In the genomic region with DNA sequence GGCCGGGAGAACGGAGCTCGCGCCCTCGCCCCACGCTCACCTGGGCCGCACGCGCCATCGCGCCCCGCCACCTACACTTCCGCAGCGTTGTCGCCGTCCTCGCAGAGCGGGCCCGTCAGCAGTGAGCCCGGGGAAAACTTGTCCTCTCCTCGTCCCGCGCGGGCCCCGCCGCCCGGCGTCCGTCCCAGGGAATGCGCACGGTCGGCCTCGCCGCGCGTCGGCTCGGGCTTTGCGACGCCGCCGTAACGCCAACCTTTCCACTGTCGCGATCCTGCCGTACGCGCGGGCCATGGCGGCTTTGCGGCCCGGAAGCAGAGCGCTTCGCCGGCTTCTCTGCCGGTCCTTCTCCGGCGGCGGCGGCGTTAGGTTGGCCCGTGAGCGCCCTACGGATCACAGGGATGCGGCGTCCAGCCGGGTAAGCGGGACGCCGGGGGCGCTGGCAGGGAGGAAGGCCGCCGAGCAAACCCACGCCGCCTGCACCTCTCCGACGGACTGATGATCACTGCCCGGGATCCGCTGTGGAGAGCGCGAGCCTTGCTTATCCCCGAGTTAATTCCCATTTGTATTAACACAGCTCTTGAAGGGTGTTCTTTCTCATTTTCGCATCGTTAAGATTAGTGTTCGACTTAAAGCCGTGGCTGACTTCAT, we compare ENCODE assay signal across 8 mouse cellular contexts. TPM values are rescaled to one million over a fixed set of nuclear protein-coding genes. Genes with fewer than 3 reads are reported as not detected.
A peak's percentile ranks its signal among the peaks of the same experiment; 100 is the strongest.
DNase-seq lines count a peak whose midpoint lies in the region; ATAC-seq and TF ChIP-seq lines count a peak whose summit lies in the region.

A gene (minus strand): TSS at position 254 of the 648 bp plus-strand sequence.
A gene (plus strand): TSS at position 258 of the 648 bp plus-strand sequence.

- TF ChIP-seq POLR2A in small intestine, adult 2 months (IDR thresholded peaks at IDR 0.05; ENCODE audit: low read depth, low read length), result peak; percentile 83

- peak within 1 kb of the TSS; percentile 97 for H3K9ac ChIP-seq in embryonic facial prominence, embryonic 11.5 days (replicated peaks; ENCODE audit: low read length)
- peak within 1 kb of the TSS; percentile 97 for H3K9ac ChIP-seq in intestine, postnatal 0 days (ENCODE audit: low read depth, low read length)
- peak within 1 kb of the TSS; percentile 93 for H3K9ac ChIP-seq in limb, embryonic 11.5 days (ENCODE audit: low read length)
- peak within 1 kb of the TSS; percentile 99 for H3K9ac ChIP-seq in midbrain, embryonic 13.5 days (replicated peaks)

- H3K36me3 ChIP-seq in embryonic facial prominence, embryonic 11.5 days (replicated peaks; ENCODE audit: control insufficient read depth, insufficient read depth, low read depth, low read length), result peaks cover 3% of the 10 kb centered on the region
- H3K36me3 ChIP-seq in intestine, postnatal 0 days (ENCODE audit: control insufficient read depth, insufficient read depth), result peaks cover 30% of the 10 kb centered on the region
- peaks cover 17% of the 10 kb centered on the region for H3K36me3 ChIP-seq in limb, embryonic 11.5 days (ENCODE audit: control insufficient read depth, insufficient read depth, low read length)
- peaks cover 39% of the 10 kb centered on the region for H3K36me3 ChIP-seq in midbrain, embryonic 13.5 days
- peaks cover 18% of the 10 kb centered on the region for H3K36me3 ChIP-seq in small intestine, adult 2 months (ENCODE audit: control insufficient read depth, insufficient read depth, low read length)

- H3K27ac ChIP-seq in embryonic facial prominence, embryonic 11.5 days (replicated peaks; ENCODE audit: low read depth, low read length), result peak within 1 kb of the TSS; percentile 75
- H3K27ac ChIP-seq in intestine, postnatal 0 days (ENCODE audit: low read depth, low read length), result peak within 1 kb of the TSS; percentile 69
- peak within 1 kb of the TSS; percentile 65 for H3K27ac ChIP-seq in limb, embryonic 11.5 days (replicated peaks; ENCODE audit: low read depth, low read length)
- peak within 1 kb of the TSS; percentile 83 for H3K27ac ChIP-seq in midbrain, embryonic 13.5 days
- peak within 1 kb of the TSS; percentile 27; the same call in 1 of the 2 replicates for H3K27ac ChIP-seq in small intestine, adult 2 months (ENCODE audit: insufficient read depth, low read depth, low read length)

- peak; percentile 61 for TF ChIP-seq CTCF in intestine, postnatal 0 days (IDR thresholded peaks at IDR 0.05; ENCODE audit: low read depth)
- no peak for TF ChIP-seq CTCF in small intestine, adult 2 months (IDR thresholded peaks at IDR 0.05; ENCODE audit: extremely low read depth, insufficient read length, insufficient replicate concordance, low read depth, low read length)

- H3K4me1 ChIP-seq in embryonic facial prominence, embryonic 11.5 days (ENCODE audit: control insufficient read depth, insufficient read depth, low read length), result no peaks in the 10 kb centered on the region
- peaks cover 6% of the 10 kb centered on the region; the same call in 1 of the 2 replicates for H3K4me1 ChIP-seq in intestine, postnatal 0 days (replicated peaks; ENCODE audit: control insufficient read depth, insufficient read depth, low read length)
- H3K4me1 ChIP-seq in limb, embryonic 11.5 days (ENCODE audit: control insufficient read depth, insufficient read depth, low read length), result peaks cover 7% of the 10 kb centered on the region
- peaks cover 28% of the 10 kb centered on the region for H3K4me1 ChIP-seq in midbrain, embryonic 13.5 days (replicated peaks)
- H3K4me1 ChIP-seq in small intestine, adult 2 months (ENCODE audit: control insufficient read depth, insufficient read depth, insufficient read length, low read length), result peaks cover 6% of the 10 kb centered on the region; the same call in 1 of the 2 replicates

- peak; percentile 89 for DNase-seq in 3134 (ENCODE audit: extremely low read depth, insufficient read length, low spot score)
- DNase-seq in adrenal gland, postnatal 25 days, result peak; percentile 90
- peak; percentile 94 for DNase-seq in embryonic facial prominence, embryonic 11.5 days (ENCODE audit: low spot score)
- DNase-seq in limb, embryonic 11.5 days (ENCODE audit: low spot score), result peak; percentile 92

- H3K4me3 ChIP-seq in embryonic facial prominence, embryonic 11.5 days (ENCODE audit: low read depth, low read length), result peak within 1 kb of the TSS; percentile 99
- H3K4me3 ChIP-seq in intestine, postnatal 0 days (ENCODE audit: low read depth, low read length), result peak within 1 kb of the TSS; percentile 95
- peak within 1 kb of the TSS; percentile 99 for H3K4me3 ChIP-seq in limb, embryonic 11.5 days (ENCODE audit: low read depth, low read length)
- peak within 1 kb of the TSS; percentile 99 for H3K4me3 ChIP-seq in midbrain, embryonic 13.5 days (replicated peaks)
- H3K4me3 ChIP-seq in small intestine, adult 2 months (ENCODE audit: low read depth, low read length), result peak within 1 kb of the TSS; percentile 90

- WGBS in embryonic facial prominence, embryonic 11.5 days, result under 1% methylated on average over 74 of the region's 86 CpGs
- WGBS in intestine, postnatal 0 days, result under 1% methylated on average over 78 of the region's 86 CpGs
- under 1% methylated on average over 56 of the region's 86 CpGs for WGBS in limb, embryonic 11.5 days
- WGBS in midbrain, embryonic 13.5 days, result under 1% methylated on average over 78 of the region's 86 CpGs
- under 1% methylated on average over 86 of the region's 86 CpGs for WGBS in small intestine, adult 2 months

- H3K9me3 ChIP-seq in embryonic facial prominence, embryonic 11.5 days (replicated peaks; ENCODE audit: control insufficient read depth, low read length), result no peaks in the 10 kb centered on the region
- H3K9me3 ChIP-seq in intestine, postnatal 0 days (ENCODE audit: control insufficient read depth), result no peaks in the 10 kb centered on the region
- no peaks in the 10 kb centered on the region for H3K9me3 ChIP-seq in limb, embryonic 11.5 days (ENCODE audit: control insufficient read depth, low read length)
- no peaks in the 10 kb centered on the region for H3K9me3 ChIP-seq in midbrain, embryonic 13.5 days

- ATAC-seq in embryonic facial prominence, embryonic 11.5 days (replicated peaks; ENCODE audit: insufficient number of reproducible peaks, low FRiP score, low TSS enrichment, low read depth), result peak; percentile 88
- ATAC-seq in granulocyte monocyte progenitor cell, adult 5-6 weeks (replicated peaks; ENCODE audit: poor library complexity, severe bottlenecking), result peak; percentile 97
- peak; percentile 94 for ATAC-seq in intestine, postnatal 0 days
- peak; percentile 91 for ATAC-seq in limb, embryonic 11.5 days (ENCODE audit: insufficient number of reproducible peaks, low FRiP score, low TSS enrichment, low read depth)
- ATAC-seq in midbrain, embryonic 13.5 days, result peak; percentile 97

- H3K4me2 ChIP-seq in embryonic facial prominence, embryonic 11.5 days (ENCODE audit: low read depth, low read length), result peak within 1 kb of the TSS; percentile 71
- peak within 1 kb of the TSS; percentile 80 for H3K4me2 ChIP-seq in intestine, postnatal 0 days (replicated peaks; ENCODE audit: low read depth)
- H3K4me2 ChIP-seq in limb, embryonic 11.5 days (ENCODE audit: low read depth, severe bottlenecking), result peak within 1 kb of the TSS; percentile 84
- H3K4me2 ChIP-seq in midbrain, embryonic 13.5 days (replicated peaks), result peak within 1 kb of the TSS; percentile 88

- no peaks in the 10 kb centered on the region for H3K27me3 ChIP-seq in embryonic facial prominence, embryonic 11.5 days (ENCODE audit: control insufficient read depth, insufficient read depth, low read length)
- H3K27me3 ChIP-seq in intestine, postnatal 0 days (replicated peaks; ENCODE audit: control insufficient read depth, insufficient read depth, low read length), result no peaks in the 10 kb centered on the region
- no peaks in the 10 kb centered on the region for H3K27me3 ChIP-seq in limb, embryonic 11.5 days (ENCODE audit: control insufficient read depth, insufficient read depth, low read length)
- H3K27me3 ChIP-seq in midbrain, embryonic 13.5 days, result no peaks in the 10 kb centered on the region
- H3K27me3 ChIP-seq in small intestine, adult 2 months (ENCODE audit: control insufficient read depth, insufficient read depth, low read length), result no peaks in the 10 kb centered on the region

RNA-seq across cellular contexts. Expression of the first gene that starts in this region (rescaled TPM):
- total RNA-seq in adrenal gland, postnatal 25 days (2021), result 34.8 and 36.2 TPM in 2 replicates
- 56.8 and 59.8 TPM in 2 replicates for polyA plus RNA-seq in embryonic facial prominence, embryonic 11.5 days (2014; fragmentation: Nextera tagmentation; extraction: Ambion mirVana)
- total RNA-seq in granulocyte monocyte progenitor cell, adult 5-6 weeks (2014; fragmentation: Nextera tagmentation), result 28.0 and 32.0 TPM in 2 replicates
- total RNA-seq in granulocyte monocyte progenitor cell, adult 5-6 weeks (2017), result 33.3 and 41.2 TPM in 2 replicates
- polyA plus RNA-seq in intestine, postnatal 0 days (2015; fragmentation: Nextera tagmentation; extraction: Ambion mirVana), result 29.6 and 32.1 TPM in 2 replicates
- polyA plus RNA-seq in limb, embryonic 11.5 days (2014; fragmentation: Nextera tagmentation; extraction: Ambion mirVana), result 56.8 and 58.2 TPM in 2 replicates
- 63.9 and 68.2 TPM in 2 replicates for polyA plus RNA-seq in midbrain, embryonic 13.5 days (2015; fragmentation: Nextera tagmentation; extraction: Ambion mirVana)
- 3.4 and 5.5 TPM in 2 replicates for polyA plus RNA-seq in small intestine, adult 2 months (2012; rRNA removed)

RNA-seq across cellular contexts. Expression of the second gene that starts in this region (rescaled TPM):
- 69.6 and 71.2 TPM in 2 replicates for total RNA-seq in adrenal gland, postnatal 25 days (2021)
- polyA plus RNA-seq in embryonic facial prominence, embryonic 11.5 days (2014; fragmentation: Nextera tagmentation; extraction: Ambion mirVana), result 55.2 and 57.7 TPM in 2 replicates
- 49.6 and 51.3 TPM in 2 replicates for total RNA-seq in granulocyte monocyte progenitor cell, adult 5-6 weeks (2014; fragmentation: Nextera tagmentation)
- 57.2 and 60.9 TPM in 2 replicates for total RNA-seq in granulocyte monocyte progenitor cell, adult 5-6 weeks (2017)
- polyA plus RNA-seq in intestine, postnatal 0 days (2015; fragmentation: Nextera tagmentation; extraction: Ambion mirVana), result 42.6 and 44.8 TPM in 2 replicates
- polyA plus RNA-seq in limb, embryonic 11.5 days (2014; fragmentation: Nextera tagmentation; extraction: Ambion mirVana), result 55.1 and 61.1 TPM in 2 replicates
- 59.5 and 59.6 TPM in 2 replicates for polyA plus RNA-seq in midbrain, embryonic 13.5 days (2015; fragmentation: Nextera tagmentation; extraction: Ambion mirVana)
- 12.1 and 16.7 TPM in 2 replicates for polyA plus RNA-seq in small intestine, adult 2 months (2012; rRNA removed)

Comparison
In these comparisons a context has a peak if more than half of its experiments do, and no peak if none do; other contexts are left out.
1. Peak in every context shown above with its lines: DNase-seq, ATAC-seq, H3K4me3 ChIP-seq and H3K27ac ChIP-seq.
2. H3K27ac ChIP-seq: peak in every context shown above with its lines; median percentile 83 in midbrain, embryonic 13.5 days; 75 in embryonic facial prominence, embryonic 11.5 days; 69 in intestine, postnatal 0 days; 65 in limb, embryonic 11.5 days; 27 in small intestine, adult 2 months.